Mouse (Mus musculus) adrenal gland, postnatal 36 days (tissue): ENCODE data around the gene Vps37d. TPM values are rescaled to one million over a fixed set of nuclear protein-coding genes. Genes with fewer than 3 reads are reported as not detected.
"Not testable (repeated sequence)": the region's sequence is repeated elsewhere in the genome, so short reads cannot be mapped to it uniquely, and the experiment has no call there.

Experiments used
- DNase-seq, 2 experiments: peaks; one replicate each; pipeline ENCODE4 v3.0.0; 2021; ENCODE audit warnings: mixed read lengths in 1 of 2
- total RNA-seq, 2 experiments: library from RNA; stranded (reverse); gene quantifications; 2 replicates each; pipeline ENCODE4 v1.2.3; 2021

Gene Vps37d
- total RNA-seq, 2 experiments from 2014 or later, result 1.8 to 3.7 TPM

GRCm38 (mm10) chr5:135075655-135076054 lies 2.4 kb downstream of the Vps37d start:
- DNase-seq, result no peak

DNA sequence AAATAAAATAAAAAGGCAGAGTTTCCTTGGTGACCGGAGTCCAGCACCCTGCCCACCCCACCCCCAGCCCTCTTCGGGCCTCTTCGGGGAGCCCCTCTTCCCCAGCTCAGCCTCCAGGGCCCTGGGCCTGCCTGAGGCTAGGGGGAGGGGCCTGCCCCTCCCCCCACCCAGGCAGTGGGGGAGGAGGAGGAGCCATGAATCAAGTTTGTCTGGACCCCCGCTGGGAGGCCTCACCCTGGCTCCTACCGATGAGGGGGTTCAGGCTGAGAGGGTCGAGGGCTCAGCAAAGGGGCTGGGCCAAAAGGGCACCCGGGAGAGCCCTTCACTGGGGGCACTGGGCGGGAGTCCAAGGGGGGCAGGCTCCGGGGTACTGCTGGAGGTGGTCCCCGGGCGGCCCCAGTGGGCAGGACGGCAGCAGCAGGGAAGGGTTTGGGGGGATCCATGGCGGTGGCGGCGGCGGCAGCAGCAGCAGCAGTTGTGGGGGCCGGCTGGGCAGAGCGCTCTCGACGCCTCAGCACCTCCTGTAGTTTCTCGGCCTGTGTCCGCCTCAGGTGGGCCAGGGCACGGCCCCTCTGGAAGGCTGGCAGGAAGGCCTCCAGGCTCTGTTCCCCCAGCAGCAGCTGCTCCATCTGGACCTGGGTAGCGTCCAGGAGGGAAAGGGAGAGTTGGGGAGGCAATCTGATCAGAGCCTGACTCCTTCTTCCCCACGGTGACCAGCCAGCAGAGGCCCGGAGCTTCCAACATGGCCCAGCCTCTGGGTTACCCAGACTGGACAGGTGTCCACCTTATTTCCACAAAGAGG lies 4.5 kb downstream of the Vps37d start:
- no peak for DNase-seq

DNA sequence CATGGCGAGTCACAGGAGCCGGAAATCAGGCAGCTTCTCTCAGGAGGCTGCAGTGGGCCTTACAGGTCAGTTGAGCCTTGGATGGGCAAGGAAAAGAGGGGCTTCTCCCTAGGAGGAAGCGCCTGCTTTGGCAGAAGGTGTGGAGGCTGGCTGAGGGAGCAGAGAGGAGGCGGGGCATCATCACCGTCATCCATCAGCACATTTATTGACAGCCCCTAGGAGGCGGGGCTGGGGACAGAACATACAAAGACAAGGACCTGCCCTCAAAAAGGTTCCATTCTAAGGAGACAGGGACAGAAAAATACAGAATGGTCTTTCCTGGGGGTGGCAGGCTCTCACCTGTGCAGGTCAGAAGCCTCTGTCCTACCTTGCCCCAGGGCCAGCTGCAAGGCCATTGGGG lies 5.3 kb downstream of the Vps37d start:
- no peak for DNase-seq

DNA sequence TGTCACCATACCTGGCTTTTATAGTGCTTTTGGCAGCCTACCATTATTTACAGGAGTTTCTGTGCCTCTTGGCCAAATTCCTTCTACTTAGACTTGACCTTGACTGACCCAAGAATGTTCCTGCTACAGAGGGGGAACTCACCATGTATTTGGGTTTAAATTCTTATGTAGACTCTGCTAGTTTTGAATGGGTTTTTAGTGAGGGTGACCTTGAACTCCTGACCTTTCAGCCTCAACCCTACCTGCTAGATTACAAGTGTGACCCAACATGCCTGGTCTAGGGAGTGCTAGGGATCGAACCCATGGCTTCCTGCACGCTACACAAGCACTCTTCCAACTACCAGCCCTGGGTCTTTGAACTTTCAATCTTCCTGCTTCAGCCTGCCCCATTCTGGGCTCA lies 6.0 kb downstream of the Vps37d start:
- DNase-seq, result no peak

- no peak for DNase-seq
Observed at GRCm38 (mm10) chr5:135070448-135070847, 7.6 kb downstream of the Vps37d start.

DNA sequence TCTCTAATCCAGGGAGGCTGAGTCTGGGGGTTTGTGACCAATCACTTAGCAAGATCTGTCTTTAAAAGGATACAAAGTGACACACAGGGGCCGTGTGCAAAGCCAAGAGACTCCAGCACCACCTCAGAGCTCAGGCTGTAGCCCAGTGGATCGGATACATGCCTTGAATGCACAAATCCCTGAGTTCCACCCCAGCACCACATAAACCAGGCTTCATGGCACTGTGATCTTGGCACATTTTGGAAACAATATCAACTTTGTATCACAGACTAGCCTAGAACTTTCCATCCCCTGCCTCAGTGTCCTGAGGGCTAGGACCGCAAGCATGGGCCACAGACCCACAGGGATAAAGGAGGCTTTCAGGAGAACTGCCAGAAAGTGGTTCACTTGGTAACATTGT lies 12.1 kb downstream of the Vps37d start:
- DNase-seq, result no peak

DNA sequence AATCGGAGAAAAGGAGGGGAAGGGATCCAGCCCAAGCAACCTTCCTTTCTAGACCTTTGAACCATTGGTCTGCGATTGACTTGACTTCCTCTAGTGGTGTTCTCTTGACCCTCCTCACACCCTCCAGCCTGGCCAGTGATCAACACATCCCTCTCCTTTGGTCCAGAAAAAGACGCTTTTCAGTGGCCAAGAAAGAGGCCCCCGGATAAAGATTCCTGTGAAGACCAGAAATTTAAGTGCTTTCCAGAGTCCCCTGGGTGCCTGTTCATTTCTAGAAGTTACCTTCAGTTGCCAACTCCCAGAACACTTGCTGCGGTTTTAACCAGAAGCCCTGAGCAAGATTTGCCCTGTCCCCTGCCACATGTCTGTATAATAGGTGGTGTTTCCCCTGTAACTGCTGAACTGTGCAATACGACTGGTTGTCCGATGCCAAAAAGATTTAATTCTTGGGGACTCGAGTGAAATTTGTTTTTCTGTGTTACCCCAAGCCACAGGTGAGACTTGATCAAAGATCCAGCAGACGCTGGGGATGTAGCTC lies 13.1 kb downstream of the Vps37d start, which contains the start of gene Bud23:
TSS of gene Bud23 (minus strand) at position 51 of the 538 bp plus-strand sequence.
- not testable (repeated sequence) for DNase-seq

GRCm38 (mm10) chr5:135064382-135064766 lies 13.7 kb downstream of the Vps37d start:
- no peak for DNase-seq

- peak; percentile 97 for DNase-seq
Observed at GRCm38 (mm10) chr5:135063629-135064381, 14.3 kb downstream of the Vps37d start, which contains the start of gene Dnajc30. Dnajc30 (plus strand) TSS chr5:135064202.

GRCm38 (mm10) chr5:135053356-135053755 lies 24.7 kb downstream of the Vps37d start:
- DNase-seq, result no peak

DNA sequence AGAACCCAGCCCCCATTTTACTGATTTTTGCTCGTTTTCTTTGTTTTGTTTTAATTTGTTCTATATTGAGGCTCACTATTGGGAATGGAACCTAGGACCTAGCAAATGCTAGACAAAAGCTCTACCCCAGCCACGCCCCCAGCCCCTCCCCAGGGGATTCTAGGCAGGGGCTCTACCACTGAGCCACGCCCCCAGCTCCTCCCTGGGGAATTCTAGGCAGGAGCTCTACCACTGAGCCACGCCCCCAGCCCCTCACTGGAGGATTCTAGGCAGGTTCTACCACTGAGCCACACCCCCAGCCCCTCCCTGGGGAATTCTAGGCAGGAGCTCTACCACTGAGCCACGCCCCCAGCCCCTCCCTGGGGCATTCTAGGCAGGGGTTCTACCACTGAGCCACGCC lies 28.8 kb downstream of the Vps37d start:
- DNase-seq, result not testable (repeated sequence)

DNA sequence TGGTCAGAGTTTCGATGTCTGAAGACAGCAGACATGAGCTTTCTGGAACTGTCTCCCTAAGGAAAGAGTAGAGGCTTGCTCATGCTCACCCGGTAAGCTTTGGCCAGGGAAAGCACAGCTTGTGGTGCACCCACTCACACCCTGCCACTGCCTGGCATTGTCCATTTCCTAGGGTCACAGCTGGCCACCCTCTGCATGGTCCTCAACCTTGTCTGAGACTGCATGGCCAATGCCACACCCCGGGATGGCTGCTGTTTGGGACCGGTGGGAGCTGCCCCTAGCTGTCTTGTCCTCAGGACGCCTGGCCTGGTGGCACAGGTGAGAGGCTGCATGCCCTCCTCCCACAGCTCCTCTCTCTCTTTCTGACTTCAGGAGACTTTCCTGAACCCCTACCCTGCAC lies 29.5 kb downstream of the Vps37d start:
- DNase-seq, result no peak

GRCm38 (mm10) chr5:135044575-135044974 lies 33.5 kb downstream of the Vps37d start:
- no peak for DNase-seq

- DNase-seq, result no peak
Observed at GRCm38 (mm10) chr5:135042105-135042788, 35.8 kb downstream of the Vps37d start.

DNA sequence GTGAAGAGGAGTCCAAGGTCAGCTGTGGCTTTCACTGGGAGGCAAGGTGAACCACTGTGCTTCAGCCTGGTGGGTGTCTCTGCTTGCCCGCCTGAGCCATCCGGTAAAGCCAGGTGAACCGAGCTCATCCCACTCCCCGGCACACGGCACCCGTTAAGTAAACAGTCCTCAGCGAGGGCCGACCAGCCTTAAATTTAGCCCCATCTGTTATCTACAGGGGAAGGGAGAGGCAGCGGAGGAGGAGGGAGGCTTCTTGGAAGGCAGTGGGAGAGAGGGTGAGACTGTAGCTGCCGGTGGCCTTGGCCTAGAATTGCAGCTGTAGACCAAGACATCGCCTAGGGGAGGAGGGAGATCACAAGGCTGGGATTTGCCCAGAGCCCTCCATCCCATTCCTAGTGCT lies 37.3 kb downstream of the Vps37d start:
- DNase-seq, result peak; percentile 65 to 66

DNA sequence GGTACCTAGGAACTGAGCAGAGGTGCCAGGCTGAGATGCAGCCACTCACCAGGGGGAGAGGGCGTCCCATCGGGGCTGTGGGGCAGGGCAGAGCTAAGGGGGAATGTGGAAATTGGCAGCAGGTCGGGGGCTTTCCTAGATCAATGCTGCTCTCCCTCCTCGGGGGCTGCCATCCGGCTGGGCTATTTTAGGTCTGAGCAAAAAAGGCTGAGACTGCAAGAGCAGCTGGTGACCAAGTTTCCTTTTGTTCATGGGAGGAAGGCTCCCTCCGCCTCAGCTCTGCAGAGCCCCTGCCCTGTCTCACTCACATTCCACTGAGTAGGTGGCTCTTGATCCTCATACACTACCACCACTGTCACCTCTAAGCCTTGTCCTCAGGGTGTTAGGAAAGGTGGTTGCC lies 38.0 kb downstream of the Vps37d start:
- DNase-seq, result no peak

DNA sequence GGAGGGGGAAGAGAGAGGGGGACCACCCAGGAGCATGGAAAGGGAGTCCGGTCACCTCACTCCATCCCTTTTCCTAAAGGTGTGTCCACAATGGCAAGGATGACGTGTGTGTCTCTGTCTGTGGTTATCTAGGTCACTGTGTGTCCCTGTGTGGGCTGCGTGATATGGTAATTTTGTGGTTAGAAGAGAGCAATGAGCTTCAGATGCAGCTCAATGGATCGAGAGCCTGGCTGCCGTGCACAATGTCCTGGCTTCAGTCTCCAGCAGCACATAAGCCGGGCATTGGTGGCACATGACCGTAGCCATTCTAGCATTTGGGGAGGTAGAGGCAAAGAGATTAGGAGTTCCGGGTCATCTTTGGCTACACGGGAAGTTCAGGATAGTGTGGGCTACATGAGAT lies 38.5 kb downstream of the Vps37d start:
- no peak for DNase-seq

DNA sequence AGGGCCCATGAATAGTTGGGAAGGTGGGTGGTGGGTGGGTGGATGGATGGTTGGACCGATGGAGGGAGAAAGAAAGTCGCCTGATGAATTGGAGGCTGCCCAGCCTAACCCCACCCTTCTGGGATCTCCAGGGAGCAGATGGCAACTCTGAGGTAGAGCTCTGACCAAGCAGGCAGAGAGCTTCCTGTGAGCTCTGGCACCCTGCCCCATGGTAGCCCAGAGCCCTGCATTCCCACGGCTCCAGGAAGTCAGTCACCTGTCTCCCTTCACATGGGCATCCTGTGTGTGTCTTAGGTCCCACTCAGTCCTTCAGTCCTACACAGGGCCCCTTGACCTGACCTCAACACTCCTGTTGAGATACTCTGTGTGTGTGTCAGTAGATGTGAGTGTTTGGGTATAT lies 40.1 kb downstream of the Vps37d start:
- DNase-seq, result no peak

DNA sequence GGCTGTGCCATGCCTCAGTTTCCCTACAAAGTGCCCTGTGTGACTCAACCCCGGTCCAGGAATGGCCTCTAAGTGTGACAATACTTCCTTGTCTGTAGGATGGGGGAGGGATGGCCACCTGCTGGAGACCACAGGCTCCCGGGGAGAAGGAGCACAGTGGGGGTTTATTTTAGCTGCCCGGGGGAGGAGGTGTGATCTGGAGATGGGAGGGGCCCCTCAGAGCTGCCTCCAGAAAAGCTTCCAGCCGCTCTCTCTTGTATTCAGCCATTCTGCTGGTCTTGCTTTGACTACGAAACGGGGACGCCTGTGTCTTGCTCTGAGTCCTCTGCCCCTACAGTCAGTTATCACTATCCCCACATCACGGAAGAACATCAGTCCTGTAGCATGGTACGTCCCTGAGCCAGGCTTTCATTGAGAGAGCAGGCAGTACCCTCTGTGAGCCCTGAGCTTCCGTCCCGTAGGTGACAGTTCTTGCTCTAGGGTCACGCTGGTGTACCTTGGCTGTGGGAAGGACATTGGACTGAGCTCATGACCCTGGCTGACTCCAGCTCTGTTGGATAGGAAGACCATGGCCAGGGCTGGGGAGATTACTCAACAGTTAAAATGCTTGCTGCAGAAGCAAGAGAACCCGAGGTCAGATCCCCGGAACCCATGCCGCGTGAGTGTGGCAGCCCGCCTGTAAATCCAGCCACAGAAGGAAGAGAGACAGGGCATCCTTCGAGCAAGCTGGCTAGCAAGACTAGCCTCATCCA lies 42.3 kb downstream of the Vps37d start:
- DNase-seq, result peak in 1 of 2 experiments; percentile 66

GRCm38 (mm10) chr5:135034593-135034992 lies 43.5 kb downstream of the Vps37d start:
- no peak for DNase-seq

- DNase-seq, result no peak
Observed at GRCm38 (mm10) chr5:135032581-135032980, 45.5 kb downstream of the Vps37d start.
